Mouse (Mus musculus) ES-Bruce4 (cell line): ENCODE measurements at regions not wholly inside any gene's neighbourhood (a gene's known extent, or its start where the extent isn't known, plus 50 kb on each side); places are given as distances from the start of the nearest gene placed in this dataset.

ENCODE experiments used
- CTCF ChIP-seq: IDR thresholded peaks from one replicate; pipeline ENCODE4 v1.8.1; 2011; ENCODE audit warnings: low read depth, low read length
- EP300 ChIP-seq: IDR thresholded peaks from 2 replicates; pipeline ENCODE4 v1.6.1; 2011; ENCODE audit warnings: low read depth, low read length; ENCODE audit not compliant: insufficient read depth
- POLR2A ChIP-seq: IDR thresholded peaks from one replicate; pipeline ENCODE4 v1.8.1; 2011; ENCODE audit warnings: low read length; ENCODE audit not compliant: insufficient read depth

DNA sequence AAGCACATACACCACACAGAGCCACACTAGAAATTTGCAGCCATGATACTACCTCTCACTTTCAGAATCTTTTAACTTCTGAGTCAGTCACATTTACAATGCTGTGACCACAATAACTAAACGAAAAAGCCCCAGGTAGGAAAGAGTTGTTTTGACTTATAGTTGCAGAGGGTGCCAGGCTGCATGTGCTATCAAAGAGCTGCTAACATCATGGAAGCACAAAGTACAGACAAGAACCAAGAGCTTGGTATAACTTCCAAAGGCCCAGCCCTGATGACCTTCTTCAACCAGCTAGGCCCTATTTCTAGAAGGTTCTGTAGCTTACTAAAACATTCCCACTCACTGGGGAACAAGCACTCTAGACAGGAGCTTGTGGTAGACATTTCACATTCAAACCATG is 314.1 kb upstream of the Plxna2 start:
- no peak for TF ChIP-seq CTCF
- no peak for TF ChIP-seq EP300
- TF ChIP-seq POLR2A: no peak
